Mouse (Mus musculus): ENCODE results near the gene Mrpl11.
A peak's percentile ranks its signal among the peaks of the same experiment; 100 is the strongest.

- TF ChIP-seq POLR2A (IDR thresholded peaks at IDR 0.05; ENCODE audit: low read depth, low read length) = no peak
- peak; percentile 64 for TF ChIP-seq CTCF (conservative IDR thresholded peaks at IDR 0.05; ENCODE audit: insufficient read depth, insufficient read length, low read depth, low read length)
Measured at GRCm38 (mm10) chr19:4968236-4968635, 6.3 kb downstream of the Mrpl11 start.

All from kidney, adult 2 months (tissue).